Mouse (Mus musculus): Measurements from ENCODE around the gene Ppm1e. TPM values are rescaled to one million over a fixed set of nuclear protein-coding genes. Genes with fewer than 3 reads are reported as not detected.
A peak's percentile ranks its signal among the peaks of the same experiment; 100 is the strongest.
"Not testable (repeated sequence)": the region's sequence is repeated elsewhere in the genome, so short reads cannot be mapped to it uniquely, and the experiment has no call there.

Ppm1e gene
- polyA plus RNA-seq, 1 experiment from 2014 or later, result 2.1 TPM

- DNase-seq (ENCODE audit: low spot score), result no peak
Observed at GRCm38 (mm10) chr11:87309329-87310074, 49.3 kb downstream of the Ppm1e start.

- no peak for DNase-seq (ENCODE audit: low spot score)
Observed at GRCm38 (mm10) chr11:87299066-87299465, 59.8 kb downstream of the Ppm1e start.

- DNase-seq (ENCODE audit: low spot score), result no peak
Observed at GRCm38 (mm10) chr11:87296467-87296866, 62.4 kb downstream of the Ppm1e start.

- DNase-seq (ENCODE audit: low spot score), result no peak
Observed at GRCm38 (mm10) chr11:87295636-87296035, 63.2 kb downstream of the Ppm1e start.

- no peak for DNase-seq (ENCODE audit: low spot score)
Observed at GRCm38 (mm10) chr11:87289313-87289712, 69.5 kb downstream of the Ppm1e start.

- DNase-seq (ENCODE audit: low spot score), result no peak
Observed at GRCm38 (mm10) chr11:87286194-87286593, 72.6 kb downstream of the Ppm1e start.

- DNase-seq (ENCODE audit: low spot score), result no peak
Observed at GRCm38 (mm10) chr11:87281907-87282475, 76.8 kb downstream of the Ppm1e start.

GRCm38 (mm10) chr11:87279461-87279860 lies 79.4 kb downstream of the Ppm1e start:
- DNase-seq (ENCODE audit: low spot score), result no peak

GRCm38 (mm10) chr11:87278807-87279206 lies 80.0 kb downstream of the Ppm1e start:
- DNase-seq (ENCODE audit: low spot score), result no peak

GRCm38 (mm10) chr11:87276240-87276985 lies 82.4 kb downstream of the Ppm1e start:
- peak; percentile 67 for DNase-seq (ENCODE audit: low spot score)

GRCm38 (mm10) chr11:87275420-87276048 lies 83.3 kb downstream of the Ppm1e start:
- no peak for DNase-seq (ENCODE audit: low spot score)

GRCm38 (mm10) chr11:87272725-87273124 lies 86.1 kb downstream of the Ppm1e start:
- DNase-seq (ENCODE audit: low spot score), result no peak

GRCm38 (mm10) chr11:87271479-87271878 lies 87.3 kb downstream of the Ppm1e start:
- no peak for DNase-seq (ENCODE audit: low spot score)

GRCm38 (mm10) chr11:87270958-87271357 lies 87.9 kb downstream of the Ppm1e start:
- no peak for DNase-seq (ENCODE audit: low spot score)

- no peak for DNase-seq (ENCODE audit: low spot score)
Observed at GRCm38 (mm10) chr11:87270446-87270845, 88.4 kb downstream of the Ppm1e start.

- DNase-seq (ENCODE audit: low spot score), result peak; percentile 56
Observed at GRCm38 (mm10) chr11:87268803-87269202, 90.0 kb downstream of the Ppm1e start.

GRCm38 (mm10) chr11:87266246-87266645 lies 92.6 kb downstream of the Ppm1e start:
- DNase-seq (ENCODE audit: low spot score), result no peak

- no peak for DNase-seq (ENCODE audit: low spot score)
Observed at GRCm38 (mm10) chr11:87263946-87264345, 94.9 kb downstream of the Ppm1e start.

- DNase-seq (ENCODE audit: low spot score), result not testable (repeated sequence)
Observed at GRCm38 (mm10) chr11:87261705-87262104, 97.1 kb downstream of the Ppm1e start.

- DNase-seq (ENCODE audit: low spot score), result no peak
Observed at GRCm38 (mm10) chr11:87259792-87260191, 99.0 kb downstream of the Ppm1e start.

- no peak for DNase-seq (ENCODE audit: low spot score)
Observed at GRCm38 (mm10) chr11:87257282-87257681, 101.5 kb downstream of the Ppm1e start.

- peak; percentile 22 for DNase-seq (ENCODE audit: low spot score)
Observed at GRCm38 (mm10) chr11:87254149-87254548, 104.7 kb downstream of the Ppm1e start.

Data from thymus, postnatal 0 days (tissue).